8 mouse cellular contexts compared by ENCODE assay signal in the genomic region with DNA sequence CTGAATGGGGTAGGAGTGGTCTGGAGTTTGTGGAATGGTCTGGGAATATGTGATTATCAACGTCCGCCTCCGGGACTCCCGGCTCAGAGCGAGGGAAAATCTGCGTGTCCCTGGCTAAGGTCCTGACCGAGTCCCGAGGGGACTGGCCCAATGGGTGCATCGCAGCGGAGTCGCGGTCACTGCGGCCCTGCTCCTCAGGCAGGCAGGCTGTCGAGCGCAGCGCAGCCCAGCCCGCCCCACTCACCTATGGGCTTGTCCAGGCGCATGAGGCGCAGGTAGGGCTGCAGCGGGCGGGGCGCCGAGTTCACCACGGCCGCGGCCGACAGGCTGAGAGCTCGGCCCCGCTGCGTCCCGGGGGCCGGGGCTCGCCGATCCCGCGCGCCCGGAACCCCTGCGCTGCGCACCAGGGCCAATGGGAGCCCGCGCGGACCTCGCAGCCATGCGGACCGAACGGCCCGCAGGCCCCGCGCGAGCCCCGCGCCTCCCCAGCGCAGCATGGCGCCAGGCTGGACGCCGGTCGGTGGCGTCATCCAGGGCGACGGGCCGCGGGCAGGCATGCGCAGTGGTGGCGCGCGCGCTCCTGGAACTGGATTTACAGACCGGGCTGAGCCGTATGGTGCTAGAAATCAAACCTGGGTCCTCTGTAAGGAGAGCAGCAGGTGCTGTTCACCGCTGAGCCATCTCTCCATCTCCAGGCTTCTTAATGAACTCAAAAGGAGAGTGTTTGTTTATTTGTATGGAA. TPM values are rescaled to one million over a fixed set of nuclear protein-coding genes. Genes with fewer than 3 reads are reported as not detected.
A peak's percentile ranks its signal among the peaks of the same experiment; 100 is the strongest.
DNase-seq lines count a peak whose midpoint lies in the region; ATAC-seq and TF ChIP-seq lines count a peak whose summit lies in the region.

No protein-coding gene starts in this region.

- peaks cover 17 to 46% of the 10 kb centered on the region in 2 experiments for H3K4me1 ChIP-seq in CH12.LX (ENCODE audit: control insufficient read depth in 1 of 2, insufficient read depth in 2 of 2)
- peaks cover 24% of the 10 kb centered on the region for H3K4me1 ChIP-seq in forebrain, embryonic 10.5 days
- H3K4me1 ChIP-seq in heart, embryonic 15.5 days (replicated peaks): peaks cover 16% of the 10 kb centered on the region
- peaks cover 33% of the 10 kb centered on the region for H3K4me1 ChIP-seq in liver, embryonic 15.5 days (replicated peaks)
- H3K4me1 ChIP-seq in neural tube, embryonic 11.5 days (ENCODE audit: control insufficient read depth, insufficient read depth, low read length): no peaks in the 10 kb centered on the region; the same call in 1 of the 2 replicates
- peaks cover 16% of the 10 kb centered on the region for H3K4me1 ChIP-seq in stomach, embryonic 16.5 days (ENCODE audit: control insufficient read depth, insufficient read depth, low read length)

- TF ChIP-seq POLR2A in CH12.LX (IDR thresholded peaks at IDR 0.05; ENCODE audit: low read depth, low read length): peak; percentile 75

- H3K9me3 ChIP-seq in CH12.LX (replicated peaks; ENCODE audit: low read length): no peaks in the 10 kb centered on the region
- H3K9me3 ChIP-seq in forebrain, embryonic 10.5 days: no peaks in the 10 kb centered on the region
- no peaks in the 10 kb centered on the region for H3K9me3 ChIP-seq in heart, embryonic 15.5 days (replicated peaks)
- H3K9me3 ChIP-seq in liver, embryonic 15.5 days (replicated peaks): no peaks in the 10 kb centered on the region
- H3K9me3 ChIP-seq in neural tube, embryonic 11.5 days (ENCODE audit: control insufficient read depth, low read length): no peaks in the 10 kb centered on the region
- no peaks in the 10 kb centered on the region for H3K9me3 ChIP-seq in stomach, embryonic 16.5 days (replicated peaks; ENCODE audit: control insufficient read depth, low read length)

- in situ Hi-C loops in CH12.LX (cut with MboI; ENCODE audit: low pct_ligation_motif_present, low pct_unique_long_range_greater_than_20kb, low sequenced_read_pairs): no loop called here

- H3K79me2 ChIP-seq in CH12.LX (replicated peaks; ENCODE audit: control insufficient read depth, extremely low read depth, insufficient read depth, poor library complexity, severe bottlenecking): peaks cover 28% of the 10 kb centered on the region

- peak overlapping the region; percentile 100 for H3K4me2 ChIP-seq in CH12.LX (ENCODE audit: insufficient read depth, low read depth, poor library complexity, severe bottlenecking)
- peak overlapping the region; percentile 80 for H3K4me2 ChIP-seq in heart, embryonic 15.5 days
- H3K4me2 ChIP-seq in liver, embryonic 15.5 days: peak overlapping the region; percentile 90
- peak overlapping the region; percentile 76 for H3K4me2 ChIP-seq in neural tube, embryonic 11.5 days (ENCODE audit: low read depth)
- peak overlapping the region; percentile 80 for H3K4me2 ChIP-seq in stomach, embryonic 16.5 days (ENCODE audit: low read depth, low read length)

- no peak for TF ChIP-seq RAD21 in CH12.LX (IDR thresholded peaks at IDR 0.05; ENCODE audit: low read depth, low read length)

- dilution Hi-C loops in CH12.LX (cut with MboI; ENCODE audit: extremely low pct_ligation_motif_present, extremely low pct_unique_long_range_greater_than_20kb, low sequenced_read_pairs): no loop called here

- peak overlapping the region; percentile 83 for H3K9ac ChIP-seq in CH12.LX (ENCODE audit: insufficient read depth, low read depth)
- H3K9ac ChIP-seq in heart, embryonic 15.5 days: peak overlapping the region; percentile 88
- H3K9ac ChIP-seq in liver, embryonic 15.5 days: peak overlapping the region; percentile 77
- H3K9ac ChIP-seq in neural tube, embryonic 11.5 days (ENCODE audit: low read length): peak overlapping the region; percentile 90
- peak overlapping the region; percentile 93 for H3K9ac ChIP-seq in stomach, embryonic 16.5 days (ENCODE audit: low read length)

- H3K36me3 ChIP-seq in CH12.LX (replicated peaks in 1 of 2; ENCODE audit: control insufficient read depth in 1 of 2, insufficient read depth in 1 of 2, low read length in 1 of 2): peaks cover 4 to 21% of the 10 kb centered on the region in 2 experiments
- H3K36me3 ChIP-seq in forebrain, embryonic 10.5 days (replicated peaks): peaks cover 14% of the 10 kb centered on the region
- 0 out of 2 replicates have a peak, but pooled peaks cover 6% of the 10 kb centered on the region for H3K36me3 ChIP-seq in heart, embryonic 15.5 days
- H3K36me3 ChIP-seq in liver, embryonic 15.5 days (replicated peaks): 0 out of 2 replicates have a peak, but pooled peaks cover 6% of the 10 kb centered on the region
- no peaks in the 10 kb centered on the region; the same call in 1 of the 2 replicates for H3K36me3 ChIP-seq in neural tube, embryonic 11.5 days (ENCODE audit: control insufficient read depth, insufficient read depth, low read length)
- no peaks in the 10 kb centered on the region for H3K36me3 ChIP-seq in stomach, embryonic 16.5 days (ENCODE audit: control insufficient read depth, insufficient read depth, low read length)

- H3K27me3 ChIP-seq in CH12.LX (replicated peaks): no peaks in the 10 kb centered on the region
- H3K27me3 ChIP-seq in forebrain, embryonic 10.5 days (ENCODE audit: poor library complexity, severe bottlenecking): no peaks in the 10 kb centered on the region
- H3K27me3 ChIP-seq in heart, embryonic 15.5 days: no peaks in the 10 kb centered on the region
- H3K27me3 ChIP-seq in liver, embryonic 15.5 days: no peaks in the 10 kb centered on the region
- no peaks in the 10 kb centered on the region for H3K27me3 ChIP-seq in neural tube, embryonic 11.5 days (ENCODE audit: control insufficient read depth, insufficient read depth, low read length)
- no peaks in the 10 kb centered on the region for H3K27me3 ChIP-seq in stomach, embryonic 16.5 days (ENCODE audit: control insufficient read depth, insufficient read depth, low read length)

- H3K27ac ChIP-seq in CH12.LX (ENCODE audit: insufficient read depth, low read depth): peak overlapping the region; percentile 48
- H3K27ac ChIP-seq in forebrain, embryonic 10.5 days: peak overlapping the region; percentile 96
- peak overlapping the region; percentile 72 for H3K27ac ChIP-seq in heart, embryonic 15.5 days
- H3K27ac ChIP-seq in liver, embryonic 15.5 days (replicated peaks): peak overlapping the region; percentile 80
- H3K27ac ChIP-seq in neural tube, embryonic 11.5 days (ENCODE audit: low read depth, low read length): peak overlapping the region; percentile 49; the same call in 1 of the 2 replicates
- peak overlapping the region; percentile 81 for H3K27ac ChIP-seq in stomach, embryonic 16.5 days (ENCODE audit: low read length)

- DNase-seq in CH12.LX (ENCODE audit: extremely low read depth): peak; percentile 84
- peak; percentile 73 for DNase-seq in c-Kit-positive CD71-negative TER-119-negative erythroid progenitor cells, embryonic 14.5 days (ENCODE audit: low read depth)
- DNase-seq in forebrain, embryonic 10.5 days (ENCODE audit: extremely low spot score, low spot score): peak; percentile 81
- DNase-seq in kidney, postnatal 25 days: peak; percentile 91 to 93
- DNase-seq in neural tube, embryonic 11.5 days (ENCODE audit: low spot score): peak; percentile 90

- H3K4me3 ChIP-seq in CH12.LX (replicated peaks in 1 of 3; ENCODE audit: low read depth in 2 of 3, low read length in 2 of 3, poor library complexity in 1 of 3): peak overlapping the region; percentile 74 to 100 (median 89)
- H3K4me3 ChIP-seq in forebrain, embryonic 10.5 days: peak overlapping the region; percentile 82
- H3K4me3 ChIP-seq in heart, embryonic 15.5 days: peak overlapping the region; percentile 89
- peak overlapping the region; percentile 82 for H3K4me3 ChIP-seq in liver, embryonic 15.5 days (replicated peaks)
- peak overlapping the region; percentile 85 for H3K4me3 ChIP-seq in neural tube, embryonic 11.5 days (ENCODE audit: low read depth, low read length)
- H3K4me3 ChIP-seq in stomach, embryonic 16.5 days (replicated peaks; ENCODE audit: low read length): peak overlapping the region; percentile 70

- TF ChIP-seq EP300 in CH12.LX (IDR thresholded peaks at IDR 0.05; ENCODE audit: low read length): no peak

- TF ChIP-seq CTCF in CH12.LX (conservative IDR thresholded peaks at IDR 0.05 in 1 of 2, IDR thresholded peaks at IDR 0.05 in 1 of 2; ENCODE audit: low read depth in 2 of 2, low read length in 2 of 2): no peak

- under 1% methylated on average over 71 of the region's 71 CpGs for WGBS in forebrain, embryonic 10.5 days
- WGBS in heart, embryonic 15.5 days: under 1% methylated on average over 59 of the region's 71 CpGs
- WGBS in liver, embryonic 15.5 days (ENCODE audit: insufficient replicate concordance): under 1% methylated on average over 71 of the region's 71 CpGs
- WGBS in neural tube, embryonic 11.5 days: under 1% methylated on average over 51 of the region's 71 CpGs
- under 1% methylated on average over 70 of the region's 71 CpGs for WGBS in stomach, embryonic 16.5 days

- ATAC-seq in heart, embryonic 15.5 days (replicated peaks; ENCODE audit: insufficient number of reproducible peaks, insufficient read depth, low FRiP score, low read depth): peak; percentile 94
- peak; percentile 96 for ATAC-seq in liver, embryonic 15.5 days (ENCODE audit: insufficient read depth)
- ATAC-seq in neural tube, embryonic 11.5 days (ENCODE audit: insufficient read depth, low FRiP score, low TSS enrichment): peak; percentile 95
- peak; percentile 94 for ATAC-seq in stomach, embryonic 16.5 days (ENCODE audit: insufficient read depth, low FRiP score)

RNA-seq across cellular contexts. Expression of a gene that starts 1.0 kb away (rescaled TPM):
- total RNA-seq in CH12.LX (2012; rRNA removed) (49.1 and 53.9 TPM in 2 replicates), CH12.LX (2014; rRNA removed) (50.1 and 51.0 TPM in 2 replicates)
- polyA plus RNA-seq in CH12.LX (2012; ENCODE audit: insufficient read length, low read depth): 50.9 and 56.5 TPM in 2 replicates
- polyA plus RNA-seq in forebrain, embryonic 10.5 days (2016; fragmentation: Nextera tagmentation; extraction: Ambion mirVana): 53.2 and 56.2 TPM in 2 replicates
- polyA plus RNA-seq in heart, embryonic 15.5 days (2015; fragmentation: Nextera tagmentation; extraction: Ambion mirVana): 63.2 and 68.2 TPM in 2 replicates
- polyA plus RNA-seq in liver, embryonic 15.5 days (2015; fragmentation: Nextera tagmentation; extraction: Ambion mirVana): 22.8 and 24.3 TPM in 2 replicates
- polyA plus RNA-seq in neural tube, embryonic 11.5 days (2014; fragmentation: Nextera tagmentation; extraction: Ambion mirVana): 57.1 and 59.5 TPM in 2 replicates
- 51.8 and 52.2 TPM in 2 replicates for polyA plus RNA-seq in stomach, embryonic 16.5 days (2015; fragmentation: Nextera tagmentation; extraction: Ambion mirVana)

RNA-seq across cellular contexts. Expression of a gene that starts 45.6 kb away (rescaled TPM):
- 8.0 and 9.5 TPM in 2 replicates for total RNA-seq in CH12.LX (2012; rRNA removed)
- 3.8 and 4.0 TPM in 2 replicates for total RNA-seq in CH12.LX (2014; rRNA removed)
- polyA plus RNA-seq in CH12.LX (2012; ENCODE audit: insufficient read length, low read depth): 3.3 and 3.7 TPM in 2 replicates
- 0.59 and 0.79 TPM in 2 replicates for polyA plus RNA-seq in forebrain, embryonic 10.5 days (2016; fragmentation: Nextera tagmentation; extraction: Ambion mirVana)
- polyA plus RNA-seq in heart, embryonic 15.5 days (2015; fragmentation: Nextera tagmentation; extraction: Ambion mirVana): 0.96 and 2.2 TPM in 2 replicates
- 1.6 and 1.9 TPM in 2 replicates for polyA plus RNA-seq in liver, embryonic 15.5 days (2015; fragmentation: Nextera tagmentation; extraction: Ambion mirVana)
- polyA plus RNA-seq in neural tube, embryonic 11.5 days (2014; fragmentation: Nextera tagmentation; extraction: Ambion mirVana): 1.7 TPM in 2 replicates
- 8.3 and 9.1 TPM in 2 replicates for polyA plus RNA-seq in stomach, embryonic 16.5 days (2015; fragmentation: Nextera tagmentation; extraction: Ambion mirVana)

Comparison
In these comparisons a context has a peak if more than half of its experiments do, and no peak if none do; other contexts are left out.
1. Peak in every context shown above with its lines: DNase-seq, ATAC-seq, H3K4me3 ChIP-seq and H3K27ac ChIP-seq.